Mouse (Mus musculus) layer of hippocampus, adult 11-12 months (tissue): ENCODE data around the gene Zbtb16.

Experiments
- DNase-seq: peaks from one replicate; pipeline ENCODE4 v3.0.0; 2022; ENCODE audit warnings: low spot score

Zbtb16 gene

GRCm38 (mm10) chr9:48644926-48645647 lies 190.9 kb downstream of the Zbtb16 start:
- DNase-seq = peak; percentile 57

- no peak for DNase-seq
Measured at GRCm38 (mm10) chr9:48644376-48644775, 191.6 kb downstream of the Zbtb16 start.

GRCm38 (mm10) chr9:48641636-48642035 lies 194.4 kb downstream of the Zbtb16 start:
- DNase-seq = no peak

DNA sequence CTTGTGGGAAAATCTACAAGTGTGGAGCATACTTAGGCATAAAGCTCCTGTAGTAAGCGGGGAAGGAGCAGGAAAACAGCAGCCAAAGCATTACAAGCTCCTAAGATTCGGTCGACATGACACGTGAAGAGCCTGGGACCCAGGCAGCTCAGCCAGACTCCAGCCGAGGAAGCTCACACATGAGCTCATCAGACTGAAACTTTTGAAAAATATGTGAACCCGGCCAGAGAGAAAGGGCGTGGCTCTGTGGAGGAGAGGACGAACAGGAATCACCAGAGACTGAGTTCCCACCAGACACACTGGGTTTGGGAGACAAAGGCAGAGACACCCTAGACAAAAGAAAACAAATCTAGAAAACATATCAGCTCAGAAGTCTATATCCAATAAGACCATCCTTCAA lies 195.1 kb downstream of the Zbtb16 start:
- DNase-seq = no peak

DNA sequence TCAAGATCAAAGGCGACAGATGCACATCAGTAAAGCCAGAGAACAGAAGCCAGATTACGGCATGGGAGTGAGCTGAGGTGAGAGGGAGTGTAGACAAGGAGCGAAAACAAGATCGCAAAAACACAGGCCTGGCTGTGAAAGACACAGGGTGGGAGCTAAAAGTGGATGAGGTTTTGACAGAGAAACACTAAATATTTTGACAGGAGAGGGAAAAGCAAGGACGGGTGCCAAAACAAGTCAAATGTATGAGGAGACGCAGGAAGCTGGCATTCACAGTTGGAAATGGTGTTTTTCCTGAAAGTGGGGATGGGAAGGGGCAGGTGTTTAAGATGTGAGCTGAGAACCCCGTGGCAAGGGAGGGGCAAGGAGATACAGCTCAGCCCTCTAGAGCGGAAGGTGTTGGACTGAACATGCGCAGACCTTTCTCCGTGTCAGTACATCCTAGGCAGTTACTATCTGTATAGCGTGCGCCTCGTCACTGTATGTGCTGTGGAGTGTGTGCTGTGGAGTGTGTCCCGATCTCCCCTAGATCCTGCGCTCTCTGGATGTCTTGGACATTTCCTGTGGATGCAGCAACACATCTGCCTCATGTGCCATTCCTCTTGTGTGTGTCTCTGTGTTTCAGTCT lies 197.7 kb downstream of the Zbtb16 start:
- DNase-seq = no peak

DNA sequence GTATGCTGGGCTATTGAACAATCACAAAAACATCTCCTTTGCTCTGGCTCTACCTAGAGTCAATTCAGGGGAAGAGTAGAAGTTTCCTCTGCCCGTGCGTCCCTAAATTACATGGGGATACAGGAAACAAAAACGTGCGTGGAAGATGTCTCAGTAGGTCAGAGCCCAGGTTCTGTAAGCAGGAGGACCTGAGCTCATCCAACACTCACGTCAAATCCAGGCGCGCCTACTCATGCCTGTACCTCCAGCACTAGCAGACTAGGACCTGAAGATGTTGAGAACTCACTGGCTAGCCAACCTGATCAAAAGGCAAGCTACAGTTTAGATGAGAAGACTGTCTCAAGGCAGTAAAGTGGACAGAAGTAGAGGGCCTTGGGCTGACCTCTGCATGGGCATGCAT lies 198.9 kb downstream of the Zbtb16 start:
- no peak for DNase-seq

DNA sequence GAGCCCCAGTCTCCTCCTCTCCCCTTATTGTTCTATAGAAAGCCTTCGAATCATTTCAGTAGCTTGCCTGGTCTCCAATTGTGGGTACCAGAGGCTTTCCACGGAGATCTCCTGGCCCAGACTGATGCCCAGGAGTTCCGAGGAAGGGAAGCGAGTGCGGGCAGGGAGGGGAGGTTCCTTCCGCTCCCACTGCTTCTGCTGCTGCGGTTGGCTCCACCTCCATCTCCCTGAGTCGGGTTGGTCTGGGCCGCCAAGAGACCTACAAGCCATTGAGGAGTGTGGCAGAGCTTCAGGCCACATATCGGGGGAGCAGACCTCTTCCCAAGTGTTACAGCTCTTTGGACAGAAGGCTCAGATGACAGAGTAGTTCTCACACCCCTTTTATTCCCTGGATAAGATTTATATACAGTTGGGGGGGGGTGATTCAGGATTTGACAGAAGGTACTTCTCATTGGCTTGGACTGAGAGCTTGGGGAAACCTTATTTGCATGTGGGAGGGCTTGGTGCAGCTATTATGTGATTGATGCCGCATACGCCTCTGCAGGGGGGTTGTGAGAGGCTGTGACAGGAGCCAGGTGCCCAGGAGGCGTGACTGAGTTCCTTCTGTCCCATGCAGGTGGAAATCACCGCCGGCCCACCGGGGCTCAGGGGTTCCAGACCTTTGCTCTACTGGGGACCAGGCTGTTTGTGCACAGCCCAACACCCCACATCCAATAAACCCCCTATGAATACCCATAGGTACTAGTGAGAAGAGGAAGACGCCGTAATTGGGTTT lies 200.3 kb downstream of the Zbtb16 start:
- DNase-seq = no peak

GRCm38 (mm10) chr9:48633147-48633546 lies 202.9 kb downstream of the Zbtb16 start:
- no peak for DNase-seq

DNA sequence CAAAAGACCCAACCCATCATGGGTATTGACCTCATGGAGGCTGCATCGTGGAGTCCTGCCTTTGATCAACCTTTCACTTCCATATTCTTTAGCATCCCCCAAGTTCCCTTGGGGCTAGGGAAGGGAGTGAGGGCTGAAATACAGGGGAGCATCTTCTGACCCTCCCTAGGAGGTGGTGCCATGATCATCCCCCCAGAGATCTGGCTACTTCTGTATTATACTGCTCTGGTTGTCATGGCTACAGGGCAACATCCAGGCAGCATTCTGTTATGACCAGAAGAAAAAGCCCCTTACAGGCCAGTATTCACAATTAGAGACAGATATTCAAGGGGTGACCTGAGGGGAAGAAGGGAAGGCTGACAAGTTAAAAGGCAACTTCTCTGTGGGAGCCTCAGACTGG lies 216.8 kb downstream of the Zbtb16 start:
- no peak for DNase-seq

DNA sequence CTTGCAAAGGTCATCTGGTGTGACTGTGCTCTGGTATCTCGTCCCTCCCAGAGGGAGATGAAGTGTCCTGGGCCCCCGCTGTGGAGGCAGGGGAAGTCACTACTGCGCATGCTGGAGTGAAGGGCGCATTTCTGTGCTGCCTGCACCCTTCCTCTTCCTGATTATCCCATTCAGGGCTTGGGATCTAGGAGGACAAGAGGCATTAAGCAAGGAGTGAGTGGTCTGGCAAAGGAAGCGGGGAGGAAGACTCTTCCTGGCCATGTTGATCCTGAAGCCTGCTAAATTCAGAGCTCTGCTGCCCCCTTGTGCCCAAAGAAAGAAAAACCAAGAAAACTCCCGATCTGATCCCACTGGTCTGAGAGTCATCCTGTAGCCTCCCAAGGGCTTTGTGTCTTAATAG lies 217.4 kb downstream of the Zbtb16 start:
- DNase-seq = peak; percentile 63

GRCm38 (mm10) chr9:48618111-48618510 lies 217.9 kb downstream of the Zbtb16 start:
- no peak for DNase-seq

DNA sequence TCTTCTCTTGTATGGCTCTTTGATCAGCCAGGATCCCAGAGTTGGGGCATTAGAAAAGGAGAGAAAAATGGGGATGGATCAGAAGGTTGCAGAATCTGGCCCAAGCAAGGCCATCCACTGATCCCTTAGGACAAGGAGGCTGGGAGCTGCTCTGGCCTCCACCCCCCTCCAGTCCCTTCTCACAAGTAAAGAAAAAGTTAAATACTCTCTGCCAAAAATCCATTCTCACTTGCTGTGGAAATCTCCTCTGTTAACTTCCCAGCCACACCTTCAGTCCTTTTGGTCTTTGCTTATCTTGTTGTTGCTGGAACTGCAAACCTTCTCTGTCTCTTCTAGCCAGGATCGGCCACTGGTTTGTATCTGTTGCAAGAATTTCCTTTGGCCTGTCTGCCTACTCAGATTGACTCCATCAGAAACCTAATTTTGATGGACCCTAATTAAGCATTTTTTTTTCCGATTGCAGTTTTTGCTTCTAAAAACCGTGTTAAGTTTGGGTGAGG lies 218.5 kb downstream of the Zbtb16 start:
- no peak for DNase-seq

DNA sequence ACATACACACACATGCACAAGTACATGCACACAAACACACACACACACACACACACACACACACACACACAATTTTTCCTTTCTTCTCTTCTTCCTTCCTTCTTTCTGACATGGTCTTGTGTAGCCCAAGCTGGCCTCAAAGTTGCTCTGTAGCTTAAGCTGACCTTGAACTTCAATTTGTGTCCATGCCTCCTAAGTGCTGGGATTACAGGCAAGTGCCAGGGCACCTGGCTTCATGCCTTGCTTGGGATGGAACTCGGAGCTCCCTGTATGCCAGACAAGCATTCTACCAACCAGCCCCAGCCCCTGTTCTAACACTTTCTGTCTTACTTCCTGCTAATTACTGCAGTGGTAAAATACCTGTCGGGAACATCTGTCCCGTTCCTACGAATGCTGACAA lies 222.8 kb downstream of the Zbtb16 start:
- DNase-seq = no peak

GRCm38 (mm10) chr9:48612542-48612941 lies 223.5 kb downstream of the Zbtb16 start:
- DNase-seq = no peak

DNA sequence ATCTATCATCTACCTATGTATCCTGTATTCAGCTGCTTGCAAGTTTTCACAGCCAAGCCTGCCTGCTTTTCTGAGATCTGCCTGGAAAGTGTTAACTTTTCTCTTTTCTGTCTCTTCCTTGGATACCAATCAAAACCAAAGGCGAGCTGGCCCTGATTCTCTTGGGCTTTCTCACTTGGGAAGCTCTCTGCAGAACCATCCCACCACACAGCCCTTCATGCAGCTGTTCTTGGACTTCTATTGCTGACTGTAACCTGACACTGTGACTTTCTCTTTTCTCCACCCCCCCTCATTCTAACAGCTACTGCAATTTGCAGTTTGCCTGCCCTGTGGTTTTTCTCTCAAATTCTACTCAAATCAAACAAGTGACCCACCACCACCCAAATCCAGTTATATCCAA lies 225.0 kb downstream of the Zbtb16 start:
- DNase-seq = no peak

GRCm38 (mm10) chr9:48609734-48610133 lies 226.3 kb downstream of the Zbtb16 start:
- DNase-seq = no peak

GRCm38 (mm10) chr9:48607417-48607816 lies 228.6 kb downstream of the Zbtb16 start:
- no peak for DNase-seq

GRCm38 (mm10) chr9:48606171-48606570 lies 229.9 kb downstream of the Zbtb16 start:
- no peak for DNase-seq

DNA sequence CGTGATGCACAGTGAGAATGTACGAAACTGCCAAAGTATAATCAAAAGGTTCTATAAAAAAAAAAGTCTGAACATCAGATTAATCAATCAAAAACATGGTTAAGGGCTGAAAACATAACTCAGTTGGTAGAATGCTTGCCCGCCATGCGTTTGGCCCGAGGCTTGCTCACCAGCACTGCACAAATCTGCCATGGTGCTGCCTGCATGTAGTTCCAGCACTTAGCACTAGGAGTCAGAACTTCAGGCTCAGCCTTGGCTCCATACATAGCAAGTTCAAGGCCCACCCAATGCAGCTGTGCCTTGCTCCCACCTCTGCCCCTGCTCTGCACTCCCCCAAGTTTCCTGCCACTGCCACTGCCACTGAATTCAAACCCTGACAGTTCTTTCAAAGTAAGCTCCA lies 230.3 kb downstream of the Zbtb16 start:
- DNase-seq = no peak

GRCm38 (mm10) chr9:48604939-48605598 lies 231.0 kb downstream of the Zbtb16 start, which contains the start of gene Nnmt:
Gene Nnmt, minus strand, starts transcription at chr9:48605153.
- DNase-seq = no peak
